Mouse (Mus musculus): Measurements from ENCODE around the gene Slc35a3.
"Not testable (repeated sequence)": the region's sequence is repeated elsewhere in the genome, so short reads cannot be mapped to it uniquely, and the experiment has no call there.

Slc35a3 gene

DNA sequence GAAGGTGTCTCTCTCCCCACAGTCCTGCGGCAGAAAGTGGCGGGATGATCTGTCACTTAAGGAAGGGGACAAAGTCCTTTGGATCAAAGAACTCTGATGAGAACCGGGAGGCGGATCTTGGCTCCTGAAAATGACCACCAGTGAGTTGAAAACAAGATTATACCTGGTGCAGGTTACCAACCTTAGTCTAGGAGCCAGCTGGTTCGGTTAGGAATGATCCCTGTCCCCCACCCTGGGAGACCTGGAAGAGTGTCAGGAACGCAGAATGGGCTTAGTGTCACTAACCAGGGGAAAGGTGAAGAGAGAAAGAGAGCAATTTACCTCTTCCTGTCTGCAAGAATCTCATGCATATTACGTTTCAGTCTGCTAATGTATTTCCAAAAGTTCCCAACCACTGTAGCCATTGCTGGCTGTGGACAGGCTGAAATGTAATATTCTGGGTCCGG, at the start of gene Slc35a3:
Gene Slc35a3 (minus strand): TSS at position 396 of the 446 bp plus-strand sequence.
- no peak for DNase-seq (ENCODE audit: low read depth, low spot score)

- no peak for DNase-seq (ENCODE audit: low read depth, low spot score)
Observed at GRCm38 (mm10) chr3:116752818-116753217, 40.2 kb upstream of the Slc35a3 start.

DNA sequence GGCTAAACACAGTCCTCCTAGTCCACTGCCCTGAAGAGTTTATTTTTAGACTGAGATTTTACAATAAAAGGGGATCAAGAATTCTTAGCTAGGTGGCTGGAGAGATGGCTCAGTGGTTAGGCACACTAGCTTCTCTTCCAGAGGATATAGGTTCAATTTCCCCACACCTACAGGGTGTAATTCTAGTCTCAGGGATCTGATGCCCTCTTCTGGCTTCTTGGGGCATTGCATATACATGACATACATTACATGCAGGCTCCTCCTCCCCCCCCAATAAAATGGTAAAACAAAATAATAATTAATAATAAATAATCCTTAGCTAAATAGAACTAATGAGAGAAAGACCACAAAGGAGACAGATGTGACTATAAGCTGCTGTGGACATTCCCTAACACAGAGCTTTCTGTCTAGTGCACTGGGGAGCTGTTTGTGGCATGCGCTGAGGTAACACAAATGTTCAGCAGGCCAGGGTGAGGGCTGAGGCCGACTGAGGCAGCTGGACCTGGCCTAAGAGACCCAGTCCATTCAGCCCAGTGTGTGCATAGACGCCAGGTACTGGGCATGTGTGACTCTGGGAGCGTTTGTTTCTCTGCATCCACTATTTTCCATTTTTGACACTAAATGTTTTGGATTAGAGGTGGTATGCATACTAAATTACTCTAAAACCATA, 38.7 kb upstream of the Slc35a3 start:
- DNase-seq (ENCODE audit: low read depth, low spot score) = peak; percentile 75

DNA sequence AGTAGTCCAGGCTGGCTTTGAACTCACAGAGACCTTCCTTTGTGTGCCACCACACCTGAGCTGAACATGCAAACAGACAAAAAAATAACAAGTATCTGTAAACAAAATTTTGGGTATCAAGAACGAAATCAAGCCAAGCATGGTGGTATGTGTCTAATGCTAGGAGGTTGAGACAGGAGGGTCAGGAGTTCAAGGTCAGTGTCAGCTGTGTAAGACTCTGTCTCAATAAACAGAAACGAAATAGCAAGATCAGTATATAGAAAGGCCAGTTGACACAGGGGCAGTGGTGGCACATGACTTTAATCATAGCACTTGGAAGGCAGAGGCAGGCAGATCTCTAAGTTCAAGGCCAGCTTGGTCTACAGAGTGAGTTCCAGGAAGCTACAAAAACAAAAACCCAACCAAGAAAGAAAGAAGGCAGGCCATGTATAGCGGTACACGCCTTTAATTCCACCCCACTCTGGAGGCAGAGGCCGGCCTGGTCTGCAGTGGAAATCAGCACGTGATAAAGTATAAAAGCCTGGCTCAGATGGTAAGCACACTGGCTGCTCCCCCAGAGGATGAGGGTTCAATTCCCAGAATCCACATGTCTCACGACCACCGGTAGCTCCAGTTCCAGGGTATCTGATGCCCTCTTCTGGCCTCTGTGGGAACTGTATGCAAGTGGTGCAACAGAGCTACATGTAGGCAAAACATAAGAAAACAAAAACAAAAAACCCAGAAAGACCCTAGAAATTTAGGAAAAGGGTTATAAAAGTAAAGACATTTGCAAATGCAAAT, 36.0 kb upstream of the Slc35a3 start:
- peak; percentile 50 for DNase-seq (ENCODE audit: low read depth, low spot score)

GRCm38 (mm10) chr3:116747648-116748047, 35.0 kb upstream of the Slc35a3 start:
- DNase-seq (ENCODE audit: low read depth, low spot score) = not testable (repeated sequence)

DNA sequence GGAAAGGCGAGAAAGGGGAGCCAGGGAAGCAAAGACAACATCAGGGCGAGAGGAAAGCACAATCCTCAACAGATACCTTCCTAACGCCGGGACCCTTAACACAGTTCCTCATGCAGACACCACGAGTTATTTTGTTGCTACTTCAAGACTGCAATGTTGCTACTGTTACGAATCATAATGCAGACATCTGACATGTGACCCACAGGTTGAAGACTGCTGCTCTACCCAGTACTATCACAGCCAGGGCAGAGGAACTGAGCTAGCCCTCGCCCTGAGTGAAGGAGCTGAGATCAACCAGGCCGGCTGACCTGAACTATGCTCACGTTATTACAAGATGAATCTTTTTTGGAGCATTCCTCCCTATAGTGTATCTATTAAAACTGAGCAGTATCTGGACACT, 28.3 kb upstream of the Slc35a3 start:
- no peak for DNase-seq (ENCODE audit: low read depth, low spot score)

GRCm38 (mm10) chr3:116740106-116740505, 27.5 kb upstream of the Slc35a3 start:
- no peak for DNase-seq (ENCODE audit: low read depth, low spot score)

DNA sequence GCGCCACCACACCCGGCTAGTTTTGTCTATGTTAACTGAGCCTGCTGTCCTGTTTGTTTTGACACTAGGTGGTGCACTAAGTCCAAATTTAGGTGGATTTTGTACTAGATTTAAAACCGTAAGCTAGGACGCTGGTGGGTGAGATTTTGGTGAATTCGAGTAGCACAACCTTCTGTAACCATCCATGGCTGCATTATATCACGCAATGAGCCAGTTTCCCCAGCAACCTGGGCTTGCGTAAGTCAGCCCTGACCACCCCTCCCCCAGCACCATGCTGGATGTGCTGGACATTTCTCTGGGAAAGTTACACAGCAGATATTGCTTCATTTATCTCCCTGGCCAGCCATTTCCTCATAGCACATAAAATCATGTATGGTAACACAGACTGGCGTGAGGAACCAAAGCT, 24.7 kb upstream of the Slc35a3 start:
- DNase-seq (ENCODE audit: low read depth, low spot score) = no peak

GRCm38 (mm10) chr3:116729483-116730174, 17.0 kb upstream of the Slc35a3 start:
- no peak for DNase-seq (ENCODE audit: low read depth, low spot score)

GRCm38 (mm10) chr3:116726807-116727206, 14.2 kb upstream of the Slc35a3 start:
- DNase-seq (ENCODE audit: low read depth, low spot score) = no peak

DNA sequence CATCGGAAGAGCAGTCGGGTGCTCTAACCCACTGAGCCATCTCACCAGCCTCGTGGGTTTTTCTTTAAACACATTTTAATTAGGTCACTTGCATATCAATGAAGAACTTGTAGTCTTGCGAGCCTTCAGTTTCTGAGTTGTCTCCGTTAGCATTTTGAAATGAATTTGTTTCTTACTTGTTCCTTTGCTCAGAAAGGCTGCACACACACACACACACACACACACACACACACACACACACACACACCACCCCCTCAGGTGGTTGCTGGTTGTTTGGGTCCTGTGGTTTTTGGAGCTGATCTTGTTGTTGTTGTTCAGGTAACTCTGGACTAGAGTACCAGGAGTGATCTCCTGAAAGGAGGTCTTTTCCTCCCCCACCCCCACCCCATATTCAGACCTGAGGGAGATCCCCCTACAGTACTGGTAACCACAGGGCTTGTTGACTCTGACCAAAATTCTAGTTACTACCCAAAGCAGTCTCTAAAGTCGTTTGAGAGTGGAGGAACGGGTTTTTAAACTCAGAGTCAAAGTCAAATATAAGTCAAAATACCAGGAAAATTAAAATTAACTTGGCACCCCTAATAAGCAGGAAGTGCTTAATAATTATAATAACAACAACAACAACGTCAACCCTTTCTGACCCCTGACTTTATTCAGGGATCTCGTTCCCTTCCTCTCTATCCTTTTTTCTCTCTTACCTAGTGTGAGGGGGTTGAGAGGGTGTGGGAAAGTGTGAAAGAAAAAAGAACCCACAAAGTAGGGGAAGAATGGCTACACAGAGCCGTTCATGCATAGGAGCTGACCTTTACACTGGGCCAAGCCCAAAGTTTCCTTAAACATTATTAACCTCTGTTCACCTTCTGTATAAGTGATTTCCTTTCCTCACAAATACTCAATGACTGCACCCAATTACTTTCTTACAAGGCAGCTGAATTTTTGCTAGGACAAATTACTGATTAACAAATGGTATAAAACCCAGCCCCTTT, 11.2 kb upstream of the Slc35a3 start:
- peak; percentile 8 for DNase-seq (ENCODE audit: low read depth, low spot score)

- no peak for DNase-seq (ENCODE audit: low read depth, low spot score)
Observed at GRCm38 (mm10) chr3:116722980-116723379, 10.3 kb upstream of the Slc35a3 start.

DNA sequence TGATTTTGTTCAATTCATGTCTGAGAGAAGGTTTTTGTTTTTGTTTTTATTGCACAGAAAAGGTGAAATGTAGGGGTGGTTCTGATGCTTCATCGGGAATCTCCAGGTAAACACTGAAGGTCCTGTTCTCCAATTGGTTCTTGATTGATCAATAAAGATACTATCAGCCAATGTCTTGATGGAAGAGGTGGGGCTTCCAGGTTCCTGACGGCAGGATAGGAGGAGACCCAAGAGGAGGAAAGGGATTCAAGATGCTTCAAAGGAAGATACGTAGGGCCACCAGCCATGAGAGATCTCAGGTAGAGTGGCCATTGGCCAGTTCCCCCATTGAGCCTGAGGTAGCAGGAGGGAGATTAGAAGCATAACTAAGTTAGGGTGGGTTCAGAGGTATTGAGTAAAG, 6.3 kb upstream of the Slc35a3 start:
- no peak for DNase-seq (ENCODE audit: low read depth, low spot score)

- DNase-seq (ENCODE audit: low read depth, low spot score) = no peak
Observed at GRCm38 (mm10) chr3:116713031-116713430, 400 bp upstream of the Slc35a3 start.

- DNase-seq (ENCODE audit: low read depth, low spot score) = peak; percentile 71
Observed at GRCm38 (mm10) chr3:116711624-116712435, 801 bp downstream of the Slc35a3 start.

DNA sequence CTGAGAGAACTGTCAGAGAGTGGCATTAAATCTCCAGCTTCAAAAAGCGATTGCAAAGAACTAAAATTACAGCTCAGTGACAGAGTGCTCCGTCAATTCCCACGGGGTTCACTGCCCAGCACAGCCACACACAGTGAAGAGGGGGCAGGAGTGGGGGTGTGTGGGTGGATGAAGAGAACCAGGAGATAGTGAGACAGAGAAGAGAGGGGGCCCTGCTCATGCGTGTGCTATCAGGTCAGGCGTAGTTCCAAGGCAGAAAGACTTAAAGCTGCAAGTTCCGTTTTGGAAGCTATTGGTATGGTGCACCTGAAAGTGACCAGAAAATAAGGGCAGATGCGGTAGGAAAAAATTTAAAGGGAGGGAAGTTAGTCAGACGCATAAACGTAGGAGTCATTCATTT, 1.7 kb downstream of the Slc35a3 start:
- DNase-seq (ENCODE audit: low read depth, low spot score) = peak; percentile 11

DNA sequence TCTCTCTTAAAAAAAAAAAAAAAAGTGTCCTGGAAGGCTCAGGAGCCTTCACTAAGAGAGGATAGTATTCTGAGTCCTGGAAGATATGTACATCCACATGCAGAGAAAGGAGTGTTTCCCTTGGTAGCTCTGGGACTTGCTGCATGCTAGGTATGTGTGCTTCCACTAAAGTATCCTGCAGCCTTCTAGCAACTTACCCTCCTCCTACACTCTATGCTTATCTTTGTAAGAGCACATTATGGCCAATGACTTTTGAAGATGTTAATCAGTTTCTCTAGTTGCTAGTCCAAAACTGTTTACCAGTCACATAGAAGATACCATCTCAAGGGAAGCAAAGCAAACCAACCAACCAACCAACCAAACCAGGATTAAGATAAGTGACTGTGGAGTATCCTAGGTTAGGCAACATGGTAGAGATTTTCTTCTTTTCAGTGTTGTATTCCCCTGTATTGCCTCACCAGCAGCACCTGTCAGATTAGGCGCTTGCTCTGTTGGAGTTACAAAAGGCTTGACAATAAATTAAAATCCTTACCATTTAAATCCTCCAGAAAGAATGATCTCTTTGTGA, 6.9 kb downstream of the Slc35a3 start:
- DNase-seq (ENCODE audit: low read depth, low spot score) = no peak

GRCm38 (mm10) chr3:116703835-116704234, 8.8 kb downstream of the Slc35a3 start:
- no peak for DNase-seq (ENCODE audit: low read depth, low spot score)

- no peak for DNase-seq (ENCODE audit: low read depth, low spot score)
Observed at GRCm38 (mm10) chr3:116702647-116703272, 9.9 kb downstream of the Slc35a3 start.

DNA sequence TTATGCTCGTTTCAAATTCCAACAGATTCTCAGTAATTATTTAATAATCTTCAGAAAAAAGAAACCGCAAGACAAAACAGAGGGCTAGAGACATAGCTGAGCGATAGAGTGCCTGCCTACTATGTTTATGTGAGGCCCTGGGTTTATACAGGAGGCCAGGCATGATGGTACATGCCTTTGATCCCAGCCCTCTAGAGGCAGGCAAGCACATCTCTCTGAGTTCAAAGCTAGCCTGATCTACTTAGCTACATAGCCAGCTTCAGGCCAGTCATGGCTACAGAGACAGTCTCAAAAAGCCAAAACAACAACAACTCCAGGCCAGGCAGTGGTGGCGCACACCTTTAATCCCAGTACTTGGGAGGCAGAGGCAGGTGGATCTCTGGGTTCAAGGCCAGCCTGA, 11.0 kb downstream of the Slc35a3 start:
- DNase-seq (ENCODE audit: low read depth, low spot score) = peak; percentile 18

Measured in CD4-positive, CD25-positive, alpha-beta regulatory T cell, adult 2 months (primary cell).